Mouse (Mus musculus): ENCODE results near the gene Tstd2. TPM values are rescaled to one million over a fixed set of nuclear protein-coding genes. Genes with fewer than 3 reads are reported as not detected.

The Tstd2 gene
- total and polyA plus RNA-seq, 2 experiments from 2014 or later = 19.3 to 31.4 TPM

GRCm38 (mm10) chr4:46072631-46073030 is 65.9 kb downstream of the Tstd2 start:
- no peak overlapping the region for H3K27ac ChIP-seq (ENCODE audit: low read depth, low read length)
- no peak overlapping the region for H3K4me3 ChIP-seq (ENCODE audit: low read depth, low read length)
- no peak for TF ChIP-seq CTCF (IDR thresholded peaks at IDR 0.05; ENCODE audit: low read depth)
- H3K4me1 ChIP-seq (ENCODE audit: insufficient read depth) = no peaks in the 10 kb centered on the region
- no peak overlapping the region for H3K4me2 ChIP-seq (ENCODE audit: low read depth)
- no peaks in the 10 kb centered on the region for H3K9me3 ChIP-seq (ENCODE audit: low read length)
- DNase-seq (no peak), ATAC-seq (no peak)
- H3K27me3 ChIP-seq (ENCODE audit: insufficient read depth, low read length) = no peaks in the 10 kb centered on the region
- no peaks in the 10 kb centered on the region for H3K36me3 ChIP-seq (ENCODE audit: insufficient read depth)
- 82% methylated on average over 6 of the region's 6 CpGs for WGBS
- H3K9ac ChIP-seq = no peak overlapping the region

- WGBS = 64% methylated on average over 6 of the region's 6 CpGs
- no peaks in the 10 kb centered on the region for H3K36me3 ChIP-seq (ENCODE audit: insufficient read depth)
- no peak overlapping the region for H3K27ac ChIP-seq (ENCODE audit: low read depth, low read length)
- H3K4me1 ChIP-seq (ENCODE audit: insufficient read depth) = no peaks in the 10 kb centered on the region
- no peak overlapping the region for H3K4me2 ChIP-seq (ENCODE audit: low read depth)
- H3K9ac ChIP-seq = no peak overlapping the region
- no peak for ATAC-seq
- H3K9me3 ChIP-seq (ENCODE audit: low read length) = no peaks in the 10 kb centered on the region
- no peak for TF ChIP-seq CTCF (IDR thresholded peaks at IDR 0.05; ENCODE audit: low read depth)
- DNase-seq = no peak
- H3K4me3 ChIP-seq (ENCODE audit: low read depth, low read length) = no peak overlapping the region
- H3K27me3 ChIP-seq (ENCODE audit: insufficient read depth, low read length) = no peaks in the 10 kb centered on the region
These were observed 68.5 kb downstream of the Tstd2 start for GRCm38 (mm10) chr4:46069851-46070482.

GRCm38 (mm10) chr4:46068573-46068972 is 69.9 kb downstream of the Tstd2 start:
- Histone ChIP-seq H3K9ac (no peak overlapping the region), H3K4me1 (ENCODE audit: insufficient read depth) (no peaks in the 10 kb centered on the region), H3K4me3 (ENCODE audit: low read depth, low read length) (no peak overlapping the region), H3K27me3 (ENCODE audit: insufficient read depth, low read length) (no peaks in the 10 kb centered on the region), H3K4me2 (ENCODE audit: low read depth) (no peak overlapping the region), H3K27ac (ENCODE audit: low read depth, low read length) (no peak overlapping the region), H3K36me3 (ENCODE audit: insufficient read depth) (no peaks in the 10 kb centered on the region), H3K9me3 (ENCODE audit: low read length) (no peaks in the 10 kb centered on the region)
- no peak for TF ChIP-seq CTCF (IDR thresholded peaks at IDR 0.05; ENCODE audit: low read depth)
- DNase-seq (no peak), ATAC-seq (no peak)
- 43% methylated on average over 1 of the region's 1 CpGs for WGBS

- no peak for DNase-seq
- H3K4me2 ChIP-seq (ENCODE audit: low read depth) = no peak overlapping the region
- no peak overlapping the region for H3K9ac ChIP-seq
- H3K36me3 ChIP-seq (ENCODE audit: insufficient read depth) = no peaks in the 10 kb centered on the region
- H3K27me3 ChIP-seq (ENCODE audit: insufficient read depth, low read length) = no peaks in the 10 kb centered on the region
- no peaks in the 10 kb centered on the region for H3K9me3 ChIP-seq (ENCODE audit: low read length)
- no peaks in the 10 kb centered on the region for H3K4me1 ChIP-seq (ENCODE audit: insufficient read depth)
- no peak overlapping the region for H3K4me3 ChIP-seq (ENCODE audit: low read depth, low read length)
- no peak overlapping the region for H3K27ac ChIP-seq (ENCODE audit: low read depth, low read length)
- TF ChIP-seq CTCF (IDR thresholded peaks at IDR 0.05; ENCODE audit: low read depth) = no peak
- WGBS = 82% methylated on average over 3 of the region's 3 CpGs
- no peak for ATAC-seq
These were observed 70.4 kb downstream of the Tstd2 start for GRCm38 (mm10) chr4:46068060-46068459.

DNA sequence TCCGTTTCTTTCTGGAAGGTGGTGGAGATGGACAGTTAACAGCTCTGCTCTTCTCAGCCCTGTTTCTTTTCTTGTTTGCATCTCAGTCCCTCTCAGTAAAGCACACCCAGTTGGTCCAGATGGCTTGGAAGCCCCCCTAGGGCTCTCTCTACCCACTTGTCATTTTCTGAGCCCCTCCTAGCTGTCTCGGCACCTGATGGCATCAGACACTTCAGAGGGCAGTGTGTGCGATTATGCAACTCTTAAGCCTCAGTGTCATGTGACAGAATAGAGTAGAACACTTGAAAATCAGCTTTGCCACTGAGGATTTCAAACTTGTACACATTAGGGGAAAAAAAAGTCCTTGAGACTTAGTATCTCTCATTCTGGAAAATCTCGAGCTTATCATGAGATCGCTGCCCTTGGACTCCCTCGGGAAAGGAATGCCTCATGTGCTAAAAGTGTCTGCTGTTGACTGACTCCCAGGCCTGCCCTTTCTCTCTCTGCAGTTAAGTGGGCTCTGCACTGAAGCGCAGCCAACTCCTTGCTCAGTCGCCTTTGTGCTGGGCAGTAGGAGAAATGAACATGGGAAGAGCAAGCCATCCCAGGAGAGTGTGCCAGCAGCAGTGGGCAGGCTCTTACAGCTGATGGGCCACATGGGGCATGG is 72.7 kb downstream of the Tstd2 start:
- ATAC-seq = no peak
- Histone ChIP-seq H3K9ac (no peak overlapping the region), H3K36me3 (ENCODE audit: insufficient read depth) (no peaks in the 10 kb centered on the region), H3K27me3 (ENCODE audit: insufficient read depth, low read length) (no peaks in the 10 kb centered on the region), H3K9me3 (ENCODE audit: low read length) (no peaks in the 10 kb centered on the region), H3K4me2 (ENCODE audit: low read depth) (no peak overlapping the region), H3K27ac (ENCODE audit: low read depth, low read length) (no peak overlapping the region), H3K4me3 (ENCODE audit: low read depth, low read length) (no peak overlapping the region), H3K4me1 (ENCODE audit: insufficient read depth) (no peaks in the 10 kb centered on the region)
- TF ChIP-seq CTCF (IDR thresholded peaks at IDR 0.05; ENCODE audit: low read depth) = no peak
- 61% methylated on average over 8 of the region's 8 CpGs for WGBS
- no peak for DNase-seq

DNA sequence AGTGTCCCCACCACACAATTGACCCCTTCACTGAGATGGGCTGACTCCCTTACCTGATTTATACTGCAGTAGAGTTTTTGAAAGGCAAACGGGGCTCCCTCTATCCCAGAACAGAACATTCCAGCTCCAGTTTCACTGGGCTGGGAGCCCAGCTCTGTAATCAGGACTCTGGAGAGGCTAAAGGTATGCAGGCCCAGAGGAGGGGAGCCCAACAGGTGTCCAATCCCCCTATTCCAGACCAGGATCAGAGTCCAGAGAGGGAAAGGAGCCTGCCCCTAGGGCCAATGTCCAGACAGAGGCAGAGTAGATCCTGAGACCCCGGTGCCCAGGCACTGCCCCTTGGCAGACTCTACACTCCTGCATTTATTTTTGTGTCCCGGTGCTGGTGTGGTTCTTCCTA is 73.5 kb downstream of the Tstd2 start:
- 74% methylated on average over 3 of the region's 3 CpGs for WGBS
- no peaks in the 10 kb centered on the region for H3K27me3 ChIP-seq (ENCODE audit: insufficient read depth, low read length)
- no peak for ATAC-seq
- no peak overlapping the region for H3K9ac ChIP-seq
- H3K4me3 ChIP-seq (ENCODE audit: low read depth, low read length) = no peak overlapping the region
- no peaks in the 10 kb centered on the region for H3K4me1 ChIP-seq (ENCODE audit: insufficient read depth)
- H3K4me2 ChIP-seq (ENCODE audit: low read depth) = no peak overlapping the region
- TF ChIP-seq CTCF (IDR thresholded peaks at IDR 0.05; ENCODE audit: low read depth) = no peak
- no peak for DNase-seq
- H3K9me3 ChIP-seq (ENCODE audit: low read length) = no peaks in the 10 kb centered on the region
- H3K36me3 ChIP-seq (ENCODE audit: insufficient read depth) = no peaks in the 10 kb centered on the region
- H3K27ac ChIP-seq (ENCODE audit: low read depth, low read length) = no peak overlapping the region

Other genes with a start within 250 kb of the Tstd2 start
- 0.38 and 0.76 TPM in 2 replicates for gene Ccdc180, start 248.4 kb downstream of the Tstd2 start, total RNA-seq (2014; rRNA removed)
- 0.28 and 0.51 TPM in 2 replicates for gene Ccdc180, start 248.4 kb downstream of the Tstd2 start, polyA plus RNA-seq (2015; fragmentation: Nextera tagmentation; extraction: Ambion mirVana)
- 27.9 and 39.1 TPM in 2 replicates for gene Tdrd7, start 173.4 kb downstream of the Tstd2 start, total RNA-seq (2014; rRNA removed)
- 15.1 and 21.3 TPM in 2 replicates for gene Tdrd7, start 173.4 kb downstream of the Tstd2 start, polyA plus RNA-seq (2015; fragmentation: Nextera tagmentation; extraction: Ambion mirVana)
- 0.92 and 1.0 TPM in 2 replicates for gene Tmod1, start 99.8 kb downstream of the Tstd2 start, total RNA-seq (2014; rRNA removed)
- gene Tmod1, start 99.8 kb downstream of the Tstd2 start, polyA plus RNA-seq (2015; fragmentation: Nextera tagmentation; extraction: Ambion mirVana) = 1.7 and 1.8 TPM in 2 replicates
- 48.9 and 56.1 TPM in 2 replicates for gene Ncbp1, start 81 bp downstream of the Tstd2 start, total RNA-seq (2014; rRNA removed)
- 58.7 and 58.9 TPM in 2 replicates for gene Ncbp1, start 81 bp downstream of the Tstd2 start, polyA plus RNA-seq (2015; fragmentation: Nextera tagmentation; extraction: Ambion mirVana)
- gene Xpa, start 57.6 kb upstream of the Tstd2 start, total RNA-seq (2014; rRNA removed) = 33.8 and 34.0 TPM in 2 replicates
- 44.5 and 45.8 TPM in 2 replicates for gene Xpa, start 57.6 kb upstream of the Tstd2 start, polyA plus RNA-seq (2015; fragmentation: Nextera tagmentation; extraction: Ambion mirVana)
- gene Foxe1, start 204.9 kb upstream of the Tstd2 start, total RNA-seq (2014; rRNA removed) = 0.05 TPM in 1 of 2 replicates, not detected in the other
- gene Foxe1, start 204.9 kb upstream of the Tstd2 start, polyA plus RNA-seq (2015; fragmentation: Nextera tagmentation; extraction: Ambion mirVana) = not detected in 2 replicates